Mouse (Mus musculus) right cerebral cortex, postnatal 14 days (tissue): ENCODE results near the gene Tenm2.

Experiments
- DNase-seq: peaks from one replicate; pipeline ENCODE4 v3.0.0; 2022

Gene Tenm2

DNA sequence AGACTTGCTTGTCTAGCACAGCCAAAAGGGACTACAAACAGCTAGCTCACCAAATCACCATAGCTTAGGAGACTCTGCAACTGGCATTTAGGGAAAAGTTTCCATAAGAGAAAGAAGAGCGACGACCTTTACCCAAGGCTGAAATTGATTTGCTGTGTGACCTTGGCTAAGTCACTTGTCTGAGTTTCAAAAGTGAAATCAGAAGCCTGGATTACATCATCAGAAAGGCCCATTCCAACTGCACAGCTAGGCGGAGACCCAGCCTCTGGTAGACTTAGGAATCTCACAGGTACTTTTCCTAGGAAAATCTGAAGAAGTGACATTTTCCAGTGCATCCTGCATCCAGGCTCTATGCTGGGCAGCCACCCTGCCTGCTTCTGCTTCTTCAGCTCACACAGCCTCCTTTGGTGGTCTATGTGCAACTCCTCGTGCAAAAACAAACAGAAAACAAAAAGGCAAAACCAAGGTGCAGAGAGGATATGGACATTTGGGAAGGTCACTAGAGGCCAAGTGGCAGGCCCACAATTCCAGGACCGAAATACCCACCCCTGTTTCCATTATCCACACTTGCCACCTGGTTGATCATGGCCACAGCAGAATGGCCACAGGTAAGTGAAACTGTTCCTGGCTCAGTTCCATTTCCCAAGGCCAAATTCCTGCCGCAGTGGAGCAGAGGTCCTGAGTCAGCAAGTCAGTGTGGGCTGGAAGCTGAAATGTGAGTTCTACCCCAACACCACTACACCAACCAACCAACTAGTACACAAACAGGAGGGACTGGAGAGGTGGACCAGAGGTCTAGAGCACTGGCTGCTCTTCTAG, 1260.9 kb downstream of the Tenm2 start:
- DNase-seq, result no peak

DNA sequence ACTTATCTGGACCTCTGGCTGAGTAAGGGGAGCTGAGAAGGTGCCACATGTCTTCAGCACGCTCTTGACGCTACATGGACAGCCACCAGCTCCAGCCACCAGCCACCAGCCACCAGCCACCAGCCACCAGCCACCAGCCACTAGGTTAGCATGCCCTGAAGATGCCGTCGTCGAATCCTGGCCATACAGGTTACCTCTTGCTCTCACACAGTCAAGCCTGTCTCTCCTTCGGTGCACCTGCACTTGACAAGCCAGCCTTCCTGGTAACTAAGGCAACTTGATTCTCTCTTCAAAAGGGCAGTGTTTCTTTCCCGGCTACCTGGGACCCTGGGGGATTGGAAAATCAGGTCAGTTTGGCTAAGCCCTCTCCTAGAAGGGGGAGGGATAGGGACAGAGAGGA, 1262.6 kb downstream of the Tenm2 start:
- DNase-seq, result no peak

DNA sequence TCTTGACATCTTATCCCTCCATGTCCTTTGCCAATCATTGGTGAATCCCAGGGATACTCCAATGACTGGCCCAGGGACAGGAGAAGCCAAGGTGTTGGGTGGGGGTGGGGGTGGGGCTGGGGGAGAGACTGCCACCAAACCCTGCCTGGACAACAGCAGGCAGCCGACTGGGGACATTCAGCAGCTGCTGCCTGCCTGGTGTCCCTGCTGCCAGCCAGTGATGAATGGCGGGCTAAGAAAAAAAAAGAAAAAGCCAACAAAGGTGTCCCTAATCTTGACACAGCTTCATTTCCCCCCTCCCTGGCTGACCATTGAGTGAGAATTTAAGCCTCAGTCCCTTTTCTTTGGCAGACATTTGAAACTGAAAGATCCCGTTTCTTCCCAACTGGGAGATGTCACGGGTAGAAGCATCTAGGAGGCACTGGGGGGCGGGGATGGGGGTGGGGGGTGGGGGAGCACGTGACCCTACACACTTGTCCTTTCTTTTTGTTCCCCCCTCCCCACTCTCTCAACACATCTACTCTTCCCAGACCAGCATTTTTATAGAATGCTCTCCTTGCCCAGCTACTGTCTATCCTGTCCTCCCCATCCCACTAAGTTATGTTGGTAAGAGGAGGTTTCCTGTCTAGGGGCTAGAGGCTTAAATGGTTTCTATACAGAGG, 1263.4 kb downstream of the Tenm2 start:
- no peak for DNase-seq

DNA sequence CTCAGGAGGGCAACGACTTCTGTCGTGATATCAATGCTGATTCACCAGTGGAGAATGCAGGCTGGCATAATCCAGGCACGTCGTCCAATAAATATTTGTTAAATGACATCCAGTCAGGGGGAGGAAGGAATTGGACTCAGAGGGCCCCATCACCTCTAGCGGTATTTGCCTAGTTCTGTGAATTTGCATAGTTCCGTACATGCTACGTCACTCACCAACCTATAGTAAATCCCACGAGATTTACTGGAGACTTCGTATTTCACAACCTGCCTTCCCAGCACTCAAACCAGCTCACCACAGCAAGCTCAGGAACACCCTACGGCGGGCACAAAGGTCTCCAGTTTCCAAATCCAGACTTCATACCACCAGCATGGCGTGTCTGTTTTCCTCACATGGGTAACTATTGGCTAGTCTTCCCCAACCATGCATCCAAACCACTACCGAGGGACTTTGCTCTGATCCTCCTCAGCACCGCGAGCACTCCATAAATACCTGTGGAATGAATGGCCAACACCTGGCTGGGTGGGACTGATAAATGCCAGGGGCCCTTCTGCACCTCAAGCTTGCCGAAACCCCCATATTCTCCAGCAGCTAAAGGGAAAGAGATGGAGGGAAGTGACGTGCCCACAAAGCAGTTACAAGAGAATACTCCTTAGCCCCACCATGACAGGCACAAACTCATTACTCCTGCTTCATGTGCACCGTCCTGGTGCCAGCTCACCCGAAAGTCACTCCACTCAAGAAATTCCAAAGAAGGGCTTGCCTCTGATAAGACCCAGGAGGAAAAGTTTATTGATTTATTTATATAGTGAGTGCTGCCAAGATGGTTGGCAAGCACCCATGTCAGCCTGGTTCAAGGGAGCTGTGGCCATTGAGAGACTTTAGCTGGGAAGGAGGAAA, 1264.7 kb downstream of the Tenm2 start:
- no peak for DNase-seq

DNA sequence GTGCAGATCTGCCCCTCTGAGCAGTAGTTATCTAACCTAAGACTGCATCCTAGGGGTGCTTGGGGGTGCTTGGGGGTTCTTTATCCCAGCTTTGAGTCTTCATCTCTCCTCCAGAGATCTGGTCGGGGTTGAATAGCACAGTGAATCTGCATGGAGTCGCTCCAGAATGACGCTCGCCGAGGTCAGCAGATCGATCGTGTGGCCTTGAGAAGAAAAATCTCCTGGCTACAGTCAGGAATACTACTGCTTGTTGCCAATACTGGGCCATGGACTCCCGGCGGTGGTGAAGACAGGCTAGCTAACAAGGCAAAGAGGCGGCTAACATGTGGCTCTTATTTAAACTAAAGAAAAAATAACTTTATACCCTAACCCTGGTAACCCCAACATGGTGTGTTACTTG, 1267.5 kb downstream of the Tenm2 start:
- DNase-seq, result no peak

DNA sequence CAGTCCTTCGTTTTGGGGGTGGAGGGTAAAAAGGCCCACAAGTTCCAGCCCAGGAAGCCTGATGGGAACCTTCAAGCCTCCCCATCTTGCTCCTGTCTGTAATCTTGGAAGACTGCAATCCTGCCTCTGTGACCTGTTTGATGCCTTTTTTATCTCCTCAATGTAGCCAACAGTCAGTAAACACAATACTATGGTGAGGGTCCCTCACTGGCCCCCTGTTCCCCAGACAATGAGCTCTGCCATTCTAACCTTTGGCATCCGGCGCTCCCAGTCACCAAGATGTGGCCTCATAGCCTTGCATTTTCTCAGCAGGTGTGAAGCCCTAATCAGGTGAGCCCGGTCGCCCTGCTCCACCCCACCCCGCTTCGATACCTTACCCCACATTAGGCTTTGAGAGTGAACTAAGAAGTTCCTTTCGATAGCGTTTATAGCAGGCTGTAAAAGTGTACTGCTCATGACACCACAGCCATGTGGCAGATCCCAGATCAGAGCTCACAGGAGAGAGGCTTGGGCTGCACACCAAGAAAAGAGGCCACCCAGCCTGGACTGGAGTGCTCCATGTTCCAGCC, 1271.7 kb downstream of the Tenm2 start:
- DNase-seq, result no peak

DNA sequence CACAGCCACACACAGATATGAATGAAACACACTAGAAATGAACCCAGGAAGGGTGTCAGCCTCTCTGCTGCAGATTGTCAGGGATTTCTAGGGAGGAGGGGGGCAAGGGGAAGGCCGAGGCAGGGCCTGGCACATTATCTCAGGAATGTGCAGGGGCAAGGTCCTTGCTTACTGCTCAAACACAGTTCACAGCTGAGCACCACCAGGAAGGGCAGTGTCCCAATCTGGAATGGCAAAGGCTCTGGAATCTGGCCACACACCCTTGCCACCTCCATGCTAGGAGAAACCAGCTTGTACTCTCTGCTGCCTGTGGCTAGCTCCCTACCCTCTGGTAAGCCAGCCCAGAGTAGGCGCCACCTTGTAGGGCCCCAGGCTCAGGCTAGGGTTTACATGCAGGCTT, 1272.2 kb downstream of the Tenm2 start:
- DNase-seq, result no peak

DNA sequence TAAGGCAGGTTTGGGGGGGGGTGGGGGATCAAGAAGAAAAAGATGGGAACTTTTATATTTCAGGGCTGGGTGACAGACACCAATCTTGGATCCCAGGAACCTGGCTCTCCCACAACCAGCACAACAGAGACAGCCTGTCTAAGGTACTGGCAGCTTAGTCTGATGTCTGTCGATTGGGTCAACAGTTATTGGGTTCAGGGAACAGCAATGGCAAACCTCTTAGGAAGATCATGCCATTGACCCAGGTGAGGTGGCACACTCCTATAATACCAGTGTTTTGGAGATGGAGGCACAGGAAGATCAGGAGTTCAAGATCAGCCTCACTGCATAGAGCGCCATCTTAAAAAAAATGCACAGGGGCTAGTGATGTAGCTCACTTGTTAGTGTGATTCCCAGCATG, 1273.3 kb downstream of the Tenm2 start:
- no peak for DNase-seq

DNA sequence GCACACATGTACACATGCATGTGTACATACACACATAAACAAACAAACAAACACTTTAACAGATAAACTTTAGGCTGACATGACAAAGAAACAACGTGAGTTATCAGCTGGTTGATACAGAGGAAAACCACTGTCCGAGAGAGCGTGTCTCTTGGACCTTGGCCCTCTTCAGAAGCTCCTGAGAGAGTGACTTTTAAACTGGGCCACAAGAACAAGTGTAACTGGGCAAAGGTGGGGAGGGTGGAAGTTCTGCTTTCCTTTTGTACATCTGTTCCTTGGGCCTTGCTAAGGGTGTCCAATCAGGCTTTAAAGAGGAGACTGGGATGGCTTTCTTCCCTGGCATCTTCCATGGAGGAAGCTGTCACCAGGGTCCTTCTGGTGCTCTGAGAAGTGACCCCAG, 1276.5 kb downstream of the Tenm2 start:
- no peak for DNase-seq
